Mouse (Mus musculus) intestine, embryonic 14.5 days (tissue): ENCODE measurements around the gene Ceacam2. TPM values are rescaled to one million over a fixed set of nuclear protein-coding genes. Genes with fewer than 3 reads are reported as not detected.
A peak's percentile ranks its signal among the peaks of the same experiment; 100 is the strongest.
"Not testable (repeated sequence)": the region's sequence is repeated elsewhere in the genome, so short reads cannot be mapped to it uniquely, and the experiment has no call there.

Experiments
- ATAC-seq: fragments of 200-750 bp; cut with Nextera tagmentation; replicated peaks from 2 replicates; pipeline ENCODE4 v1.8.0; 2017; ENCODE audit warnings: low read depth, moderate number of reproducible peaks, moderate TSS enrichment, moderate library complexity; ENCODE audit not compliant: low FRiP score, low TSS enrichment
- DNase-seq: peaks from one replicate; pipeline ENCODE4 v3.0.0-alpha.2; 2018; ENCODE audit warnings: low spot score
- H3K27ac ChIP-seq: fragments of 300-500 bp; sonication (generic); 2 replicates; pipeline ENCODE4 v1.5.1; 2014; ENCODE audit warnings: low read depth, mild to moderate bottlenecking, control low read depth
- H3K27me3 ChIP-seq: fragments of 300-500 bp; sonication (generic); replicated peaks from 2 replicates; pipeline ENCODE4 v1.6.1; 2014; ENCODE audit warnings: low read length, control low read depth; ENCODE audit not compliant: control insufficient read depth, insufficient read depth
- H3K36me3 ChIP-seq: fragments of 300-500 bp; sonication (generic); 2 replicates; pipeline ENCODE4 v1.6.1; 2014; ENCODE audit warnings: low read length, control low read depth; ENCODE audit not compliant: control insufficient read depth, insufficient read depth
- H3K4me1 ChIP-seq: fragments of 300-500 bp; sonication (generic); replicated peaks from 2 replicates; pipeline ENCODE4 v1.6.1; 2014; ENCODE audit warnings: low read length, control low read depth, mixed read lengths; ENCODE audit not compliant: control insufficient read depth, insufficient read depth
- H3K4me2 ChIP-seq: fragments of 300-500 bp; sonication (generic); 2 replicates; pipeline ENCODE4 v1.6.1; 2014; ENCODE audit warnings: low read length
- H3K4me3 ChIP-seq: fragments of 300-500 bp; sonication (generic); 2 replicates; pipeline ENCODE4 v1.5.1; 2014; ENCODE audit warnings: low read depth, low read length, control low read depth, mixed read lengths
- H3K9ac ChIP-seq: fragments of 300-500 bp; sonication (generic); 2 replicates; pipeline ENCODE4 v1.6.1; 2014; ENCODE audit warnings: mild to moderate bottlenecking, low read length
- H3K9me3 ChIP-seq: fragments of 300-500 bp; sonication (generic); 2 replicates; pipeline ENCODE4 v1.6.1; 2016; ENCODE audit warnings: low read length, control low read depth; ENCODE audit not compliant: control insufficient read depth
- WGBS: fragments of 180-500 bp; shearing (Covaris S2); extraction: QIAGEN DNeasy Blood & Tissue Kit; methylation state at CpG from one replicate; pipeline ENCODE4 v1.1.7; 2014; 5-methylcytosine and 5-hydroxymethylcytosine counted together
- polyA plus RNA-seq: library from polyadenylated mRNA; unstranded; fragments of >200 nt; fragmentation: Nextera tagmentation; extraction: Ambion mirVana; gene quantifications from 2 replicates; pipeline ENCODE4 v1.2.1, GENCODE M21; 2014

Ceacam2 gene
- polyA plus RNA-seq = 0.08 TPM in 1 of 2 replicates, not detected in the other

GRCm38 (mm10) chr7:25539376-25539907, at the start of gene Ceacam2:
Gene Ceacam2 (minus strand): TSS chr7:25539857.
- H3K9ac ChIP-seq, H3K4me3 ChIP-seq, H3K4me2 ChIP-seq, H3K4me1 ChIP-seq, H3K27ac ChIP-seq, H3K9me3 ChIP-seq, H3K36me3 ChIP-seq, ATAC-seq, DNase-seq, H3K27me3 ChIP-seq: not testable (repeated sequence)
- 58% methylated on average over 3 of the region's 3 CpGs for WGBS

- no peak overlapping the region for H3K4me2 ChIP-seq
- no peak overlapping the region for H3K4me3 ChIP-seq
- H3K27ac ChIP-seq = no peak overlapping the region
- no peaks in the 10 kb centered on the region for H3K27me3 ChIP-seq
- no peaks in the 10 kb centered on the region for H3K9me3 ChIP-seq
- DNase-seq (no peak), ATAC-seq (no peak)
- no peaks in the 10 kb centered on the region for H3K36me3 ChIP-seq
- no peaks in the 10 kb centered on the region for H3K4me1 ChIP-seq
- WGBS = 77% methylated on average over 9 of the region's 9 CpGs
- no peak overlapping the region for H3K9ac ChIP-seq
Observed at GRCm38 (mm10) chr7:25585351-25586204, 45.9 kb upstream of the Ceacam2 start.

- Histone ChIP-seq H3K27me3 (no peaks in the 10 kb centered on the region), H3K9me3 (no peaks in the 10 kb centered on the region), H3K4me2 (no peak overlapping the region), H3K36me3 (no peaks in the 10 kb centered on the region), H3K4me1 (no peaks in the 10 kb centered on the region), H3K27ac (no peak overlapping the region), H3K9ac (no peak overlapping the region), H3K4me3 (no peak overlapping the region)
- 79% methylated on average over 5 of the region's 5 CpGs for WGBS
- no peak for DNase-seq
- no peak for ATAC-seq
Observed at GRCm38 (mm10) chr7:25584651-25585050, 45.0 kb upstream of the Ceacam2 start.

- WGBS = 82% methylated on average over 15 of the region's 15 CpGs
Observed at GRCm38 (mm10) chr7:25582301-25582810, 42.7 kb upstream of the Ceacam2 start.

GRCm38 (mm10) chr7:25579441-25579840, 39.8 kb upstream of the Ceacam2 start:
- no peak for ATAC-seq
- DNase-seq = no peak
- Histone ChIP-seq H3K4me2 (no peak overlapping the region), H3K4me3 (no peak overlapping the region), H3K9ac (no peak overlapping the region), H3K4me1 (no peaks in the 10 kb centered on the region), H3K27ac (no peak overlapping the region), H3K36me3 (no peaks in the 10 kb centered on the region), H3K9me3 (no peaks in the 10 kb centered on the region), H3K27me3 (no peaks in the 10 kb centered on the region)
- 79% methylated on average over 10 of the region's 10 CpGs for WGBS

More at GRCm38 (mm10) chr7:25582301-25582810, 42.7 kb upstream of the Ceacam2 start:
- H3K27ac ChIP-seq = no peak overlapping the region
- no peak overlapping the region for H3K9ac ChIP-seq
- DNase-seq (no peak), ATAC-seq (no peak)
- no peaks in the 10 kb centered on the region for H3K36me3 ChIP-seq
- no peaks in the 10 kb centered on the region for H3K4me1 ChIP-seq
- no peaks in the 10 kb centered on the region for H3K9me3 ChIP-seq
- H3K27me3 ChIP-seq = no peaks in the 10 kb centered on the region
- H3K4me3 ChIP-seq = no peak overlapping the region
- no peak overlapping the region for H3K4me2 ChIP-seq

- not testable (repeated sequence) for DNase-seq, H3K9ac ChIP-seq, H3K27me3 ChIP-seq, H3K4me2 ChIP-seq, H3K9me3 ChIP-seq, H3K27ac ChIP-seq, ATAC-seq, H3K4me1 ChIP-seq, H3K4me3 ChIP-seq, H3K36me3 ChIP-seq
- 62% methylated on average over 12 of the region's 14 CpGs for WGBS
Observed at GRCm38 (mm10) chr7:25576793-25577437, 37.3 kb upstream of the Ceacam2 start.

- 0 out of 2 replicates have a peak overlapping the region, but pooled peaks have one; percentile 38 for H3K27ac ChIP-seq
- peak; percentile 70; the same call in 1 of the 2 replicates for ATAC-seq
Observed at GRCm38 (mm10) chr7:25576308-25576707, 36.7 kb upstream of the Ceacam2 start.

GRCm38 (mm10) chr7:25575870-25576269, 36.2 kb upstream of the Ceacam2 start:
- no peaks in the 10 kb centered on the region for H3K36me3 ChIP-seq
- ATAC-seq (peak; percentile 70), DNase-seq (peak; percentile 53)
- H3K9ac ChIP-seq = no peak overlapping the region
- no peak overlapping the region for H3K4me2 ChIP-seq
- 15% methylated on average over 8 of the region's 8 CpGs for WGBS
- no peaks in the 10 kb centered on the region for H3K9me3 ChIP-seq
- H3K27ac ChIP-seq = 0 out of 2 replicates have a peak overlapping the region, but pooled peaks have one; percentile 38
- H3K4me3 ChIP-seq = no peak overlapping the region
- no peaks in the 10 kb centered on the region for H3K27me3 ChIP-seq
- no peaks in the 10 kb centered on the region for H3K4me1 ChIP-seq

More at GRCm38 (mm10) chr7:25576308-25576707, 36.7 kb upstream of the Ceacam2 start:
- not testable (repeated sequence) for H3K9me3 ChIP-seq, H3K4me3 ChIP-seq, H3K27me3 ChIP-seq, H3K36me3 ChIP-seq, H3K9ac ChIP-seq, DNase-seq, H3K4me1 ChIP-seq, H3K4me2 ChIP-seq
- 33% methylated on average over 6 of the region's 6 CpGs for WGBS
